Mouse (Mus musculus) bone marrow macrophage, adult 2 months (primary cell): ENCODE results near the gene Tbc1d8b. TPM values are rescaled to one million over a fixed set of nuclear protein-coding genes. Genes with fewer than 3 reads are reported as not detected.

Source experiments
- H3K27ac ChIP-seq: 2 replicates; pipeline ENCODE4 v1.5.1; 2012; ENCODE audit warnings: low read depth, low read length; ENCODE audit not compliant: insufficient read depth
- H3K4me1 ChIP-seq: 2 replicates; pipeline ENCODE4 v1.6.1; 2012; ENCODE audit warnings: low read length; ENCODE audit not compliant: control insufficient read depth, insufficient read depth
- H3K4me3 ChIP-seq: 2 replicates; pipeline ENCODE4 v1.5.1; 2012; ENCODE audit warnings: mild to moderate bottlenecking, low read length, moderate library complexity; ENCODE audit not compliant: insufficient read depth
- CTCF ChIP-seq: IDR thresholded peaks from 2 replicates; pipeline ENCODE4 v1.5.1; 2012; ENCODE audit warnings: low read depth, mild to moderate bottlenecking, low read length, moderate library complexity
- POLR2A ChIP-seq: IDR thresholded peaks from 2 replicates; pipeline ENCODE4 v1.6.1; 2012; ENCODE audit warnings: mild to moderate bottlenecking, low read depth, low read length, borderline replicate concordance
- polyA plus RNA-seq: library from polyadenylated mRNA; stranded (reverse); fragments of >200 nt; gene quantifications from 2 replicates; pipeline ENCODE4 v1.2.4, GENCODE M21; 2012; ENCODE audit not compliant: missing spikeins, insufficient read depth, insufficient read length

Tbc1d8b gene
- polyA plus RNA-seq, 1 experiment, result 5.4 TPM

DNA sequence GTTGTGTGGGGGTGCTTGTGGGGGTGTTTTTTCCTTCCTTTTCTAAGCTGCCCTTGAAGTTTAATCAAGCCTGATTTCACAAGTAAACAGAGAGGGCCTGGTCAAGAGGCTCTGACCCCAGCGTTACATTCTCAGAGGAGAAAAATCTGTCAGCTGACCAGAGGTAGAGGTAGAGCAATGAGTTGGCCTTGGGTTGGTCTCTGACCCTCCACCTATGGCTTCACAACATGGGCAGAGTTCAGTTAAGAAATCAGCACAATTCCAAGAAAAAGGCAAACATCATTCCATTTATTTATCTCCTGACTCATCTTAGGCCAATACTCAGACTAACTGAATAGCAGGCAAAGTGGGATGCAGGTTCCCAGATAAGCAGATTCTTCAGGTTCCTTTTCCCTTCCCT, 94.1 kb downstream of the Tbc1d8b start:
- no peaks in the 10 kb centered on the region for H3K4me1 ChIP-seq
- no peak overlapping the region for H3K27ac ChIP-seq
- no peak overlapping the region for H3K4me3 ChIP-seq
- no peak for TF ChIP-seq POLR2A
- no peak for TF ChIP-seq CTCF

DNA sequence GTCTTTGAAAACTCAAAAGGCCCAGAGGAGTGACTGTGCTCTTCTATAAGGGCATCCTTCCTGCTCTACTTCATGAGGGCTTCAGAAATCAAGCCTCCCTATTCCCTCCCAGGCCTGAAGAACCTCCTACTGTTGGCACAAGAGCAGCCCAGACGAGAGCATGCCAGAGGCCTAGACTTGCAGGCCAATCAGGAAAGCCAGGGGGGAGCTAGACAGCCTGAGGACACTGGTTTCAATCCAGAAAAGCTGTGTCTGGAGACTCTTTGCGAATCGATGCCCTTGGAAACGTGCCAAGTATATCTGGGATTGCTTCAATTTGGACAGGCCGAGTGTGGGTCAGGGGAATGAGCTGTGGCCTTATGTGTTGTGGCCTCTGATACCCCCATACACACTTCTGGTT, 94.6 kb downstream of the Tbc1d8b start:
- TF ChIP-seq CTCF (no peak), POLR2A (no peak)
- Histone ChIP-seq H3K4me3 (no peak overlapping the region), H3K27ac (no peak overlapping the region), H3K4me1 (no peaks in the 10 kb centered on the region)

DNA sequence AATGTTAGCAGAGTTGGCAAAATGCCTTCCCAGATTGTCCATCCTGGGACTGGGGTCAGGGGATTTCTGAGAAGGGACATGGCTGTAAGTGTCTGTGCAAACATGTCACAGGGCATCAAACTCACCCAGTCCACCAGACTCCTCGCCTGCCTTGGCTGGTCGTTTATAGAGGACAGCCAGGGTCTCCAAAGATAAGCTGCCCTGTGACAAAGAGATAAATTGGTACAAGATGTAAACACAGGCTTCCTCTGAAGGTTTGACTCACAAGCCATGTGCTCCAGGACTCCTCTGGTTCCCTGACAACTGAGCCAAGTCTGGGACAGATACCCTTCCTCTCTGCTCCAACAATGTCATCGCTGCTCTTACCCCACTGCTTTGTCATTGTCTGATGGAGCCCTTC, 96.2 kb downstream of the Tbc1d8b start:
- Histone ChIP-seq H3K27ac (no peak overlapping the region), H3K4me3 (no peak overlapping the region), H3K4me1 (no peaks in the 10 kb centered on the region)
- TF ChIP-seq CTCF, result no peak
- TF ChIP-seq POLR2A, result no peak

DNA sequence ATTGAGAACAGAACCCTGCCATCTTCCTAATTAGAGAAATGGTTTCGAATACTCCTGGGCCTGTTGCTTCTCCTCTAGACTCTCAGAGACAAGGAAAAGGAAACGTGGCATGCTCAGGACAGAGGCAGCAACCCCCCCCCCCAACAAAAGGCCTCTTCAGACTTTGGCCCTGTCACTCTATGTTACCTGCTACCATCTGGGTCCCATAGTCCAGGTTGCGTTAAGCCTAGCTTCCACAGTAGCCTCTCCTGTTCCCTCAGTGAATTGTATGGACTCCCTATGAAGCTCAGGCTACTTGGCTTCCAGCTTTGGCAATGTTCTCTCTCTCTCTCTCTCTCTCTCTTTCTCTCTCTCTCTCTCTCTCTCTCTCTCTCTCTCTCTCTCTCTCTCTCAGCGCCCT, 96.8 kb downstream of the Tbc1d8b start:
- Histone ChIP-seq H3K4me3 (no peak overlapping the region), H3K27ac (no peak overlapping the region), H3K4me1 (no peaks in the 10 kb centered on the region)
- no peak for TF ChIP-seq POLR2A
- TF ChIP-seq CTCF, result no peak

DNA sequence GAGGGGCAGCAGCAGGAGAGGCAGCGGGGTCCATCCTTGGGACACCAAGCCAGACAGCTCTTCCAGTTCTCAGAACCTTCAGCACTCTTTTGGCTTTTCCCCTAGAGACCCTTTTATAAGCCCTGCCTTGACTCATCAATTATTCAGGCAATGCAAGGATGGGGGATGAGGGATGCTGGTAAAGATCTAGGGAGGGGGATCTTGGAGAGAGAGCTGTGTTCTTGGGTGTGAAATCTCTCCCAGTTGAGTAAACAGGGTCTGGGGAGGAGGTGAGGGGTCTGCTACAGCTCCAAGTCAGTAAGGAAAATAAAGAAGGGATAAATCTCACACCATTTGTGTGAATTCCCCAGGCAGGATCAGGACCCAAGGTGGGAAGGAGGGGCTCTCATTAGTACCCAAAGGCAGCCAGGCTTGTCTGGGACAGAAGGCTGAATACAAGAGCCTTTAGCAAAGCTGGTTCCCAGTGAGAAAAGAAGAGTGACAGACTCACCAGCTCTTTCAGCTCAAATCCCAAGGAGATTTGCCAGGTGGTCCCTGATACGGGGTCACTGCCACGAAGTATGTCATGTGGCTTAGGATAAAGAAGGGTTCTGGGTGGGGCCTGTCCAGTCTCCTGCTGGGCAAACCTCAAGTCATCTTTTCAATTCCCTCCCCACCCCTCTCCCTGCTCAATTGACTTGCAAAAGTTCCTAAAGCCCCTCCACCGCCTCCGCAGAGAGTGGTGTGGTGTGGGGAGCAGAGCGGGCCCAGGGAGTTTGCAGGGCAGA, 97.7 kb downstream of the Tbc1d8b start, which contains the start of gene Ripply1:
Gene Ripply1, minus strand, starts transcription at position 76 of the 767 bp plus-strand sequence.
- H3K27ac ChIP-seq, result no peak within 1 kb of the TSS
- TF ChIP-seq POLR2A, result no peak
- no peak for TF ChIP-seq CTCF
- no peak within 1 kb of the TSS for H3K4me3 ChIP-seq
- H3K4me1 ChIP-seq, result no peaks in the 10 kb centered on the region

DNA sequence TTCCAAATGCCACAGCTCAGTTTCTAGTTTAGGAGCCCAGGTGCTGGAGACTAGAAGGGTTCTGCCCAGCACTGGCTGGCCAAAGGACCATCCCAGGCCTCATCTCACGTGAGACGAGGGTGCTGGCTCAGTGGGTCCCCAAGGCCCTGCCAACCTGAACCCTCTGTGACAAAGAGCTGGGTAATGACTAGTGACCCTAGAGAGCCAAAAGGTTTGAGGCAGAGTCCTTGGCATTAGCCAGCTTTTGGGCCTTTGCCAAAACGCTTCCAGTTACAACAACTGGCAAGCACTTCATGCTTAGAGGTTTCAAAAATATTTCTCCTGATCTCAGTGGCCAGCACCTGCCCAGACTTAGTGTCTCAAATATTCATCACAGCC, 98.2 kb downstream of the Tbc1d8b start:
- Histone ChIP-seq H3K4me1 (no peaks in the 10 kb centered on the region), H3K4me3 (no peak overlapping the region), H3K27ac (no peak overlapping the region)
- no peak for TF ChIP-seq CTCF
- no peak for TF ChIP-seq POLR2A

DNA sequence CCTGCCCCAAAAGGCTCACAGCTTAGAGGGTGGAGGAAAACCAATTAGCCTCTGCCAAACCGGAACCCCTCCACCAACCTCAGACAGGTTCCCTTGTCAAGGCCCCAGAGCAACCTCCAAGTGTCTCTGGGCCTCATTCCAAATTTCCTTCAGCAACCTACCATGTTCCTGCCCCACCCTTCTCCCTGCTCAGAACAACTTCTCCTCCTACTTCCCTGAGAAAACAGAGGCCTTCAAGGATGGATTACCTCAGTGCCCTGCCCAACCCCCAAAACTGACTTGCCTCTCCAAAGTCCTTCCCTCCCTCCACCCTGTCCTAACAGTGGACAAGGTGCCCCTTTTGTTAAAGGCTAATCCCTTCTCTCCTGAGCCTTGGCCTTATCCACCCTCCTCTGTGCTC, 101.0 kb downstream of the Tbc1d8b start:
- Histone ChIP-seq H3K4me1 (no peaks in the 10 kb centered on the region), H3K4me3 (no peak overlapping the region), H3K27ac (no peak overlapping the region)
- TF ChIP-seq POLR2A (no peak), CTCF (no peak)

DNA sequence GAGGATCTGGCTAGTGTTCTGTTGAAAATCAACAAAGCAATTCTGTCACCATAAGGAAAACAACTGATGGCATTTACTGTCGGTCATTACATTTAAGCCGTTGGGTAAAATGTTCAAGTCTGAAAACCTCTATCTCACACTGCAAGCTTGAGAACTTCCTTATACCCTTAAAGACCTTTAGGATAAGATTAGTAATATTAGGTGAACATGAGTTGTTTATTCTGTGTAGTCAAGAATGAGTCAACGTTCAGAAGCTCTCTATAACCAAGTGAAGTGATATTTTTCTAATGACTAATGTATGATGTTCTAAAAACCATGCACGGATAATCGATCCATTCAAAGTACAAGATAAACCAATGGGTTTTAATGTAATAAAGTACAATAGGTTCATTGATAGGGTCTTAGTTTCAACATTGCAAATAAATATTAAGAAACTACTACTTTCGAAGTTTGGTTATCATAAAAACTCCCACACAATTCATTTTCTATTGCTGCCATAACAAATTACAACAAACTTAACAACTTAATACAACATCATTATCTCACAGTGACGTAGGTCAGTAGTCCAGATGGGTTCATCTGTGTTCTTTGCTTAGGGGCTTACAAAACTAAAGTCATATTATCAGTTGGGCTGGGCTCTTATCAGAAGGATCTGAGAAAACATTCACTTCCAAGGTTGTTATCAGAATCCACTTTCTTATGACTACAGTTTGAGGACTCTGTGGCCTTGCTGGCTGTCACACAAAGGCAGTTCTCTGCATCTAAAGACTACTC, 109.5 kb downstream of the Tbc1d8b start:
- H3K27ac ChIP-seq, result no peak overlapping the region
- H3K4me3 ChIP-seq, result no peak overlapping the region
- TF ChIP-seq CTCF, result no peak
- TF ChIP-seq POLR2A, result no peak
- H3K4me1 ChIP-seq, result no peaks in the 10 kb centered on the region

DNA sequence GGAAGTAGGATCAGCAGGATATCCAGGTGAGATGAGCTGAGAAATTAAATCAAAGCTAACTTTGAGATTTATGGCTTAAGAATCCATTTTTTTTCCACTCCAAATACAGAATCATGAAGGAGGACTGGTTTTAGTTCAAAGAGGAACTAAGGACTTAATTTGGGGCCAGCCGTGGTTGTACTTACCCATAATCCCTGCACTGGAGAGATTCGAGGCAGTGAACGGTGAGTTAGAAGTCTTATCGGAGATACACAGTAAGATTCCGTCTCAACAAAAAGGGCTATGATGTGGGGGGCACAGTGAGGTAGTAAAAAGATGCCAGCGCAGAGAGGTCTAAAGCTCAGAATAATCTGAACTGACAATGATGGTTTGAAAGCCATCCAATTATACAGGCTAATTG, 111.2 kb downstream of the Tbc1d8b start:
- no peak overlapping the region; the same call in 1 of the 2 replicates for H3K4me3 ChIP-seq
- TF ChIP-seq POLR2A (no peak), CTCF (no peak)
- H3K27ac ChIP-seq, result no peak overlapping the region
- H3K4me1 ChIP-seq, result no peaks in the 10 kb centered on the region

DNA sequence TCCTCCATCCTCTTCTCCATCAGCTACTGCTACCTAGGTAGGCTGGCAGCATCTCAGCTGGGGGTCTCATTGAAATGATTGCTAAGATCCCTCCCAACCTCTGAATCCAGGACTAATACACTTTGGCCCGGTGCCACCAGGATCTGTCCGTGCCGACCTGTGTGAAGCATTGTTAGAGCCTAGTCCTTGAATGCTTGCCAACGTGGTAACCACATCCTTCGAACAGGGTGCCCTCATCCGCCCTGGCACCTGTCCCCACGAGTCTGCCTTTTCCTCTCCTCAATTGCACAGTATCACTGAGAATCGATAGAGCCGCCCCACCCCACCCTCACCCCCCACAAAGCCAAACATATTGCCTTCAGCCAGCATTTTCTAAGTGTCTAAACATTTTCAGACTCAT, 113.1 kb downstream of the Tbc1d8b start:
- Histone ChIP-seq H3K27ac (no peak overlapping the region), H3K4me1 (no peaks in the 10 kb centered on the region), H3K4me3 (no peak overlapping the region)
- TF ChIP-seq CTCF (no peak), POLR2A (no peak)

DNA sequence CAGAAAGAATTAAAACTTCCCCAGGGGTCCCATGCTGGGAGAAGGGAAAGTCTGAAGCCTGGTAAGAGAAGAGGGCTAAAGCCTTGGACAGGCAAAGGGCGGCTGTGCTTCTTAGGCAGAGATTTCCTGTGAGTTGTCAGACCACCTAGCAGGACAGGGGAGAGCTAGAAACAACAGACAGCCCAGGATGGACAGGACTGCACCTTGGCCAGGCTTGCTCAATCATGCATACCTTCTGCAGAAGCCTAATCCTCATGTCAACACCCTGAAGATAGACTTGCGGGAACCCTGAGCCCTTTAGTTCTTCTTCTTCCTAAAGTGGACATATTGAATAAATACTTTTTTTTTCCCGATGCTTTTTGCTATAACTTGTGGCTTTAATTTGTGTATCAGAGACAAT, 115.2 kb downstream of the Tbc1d8b start:
- no peak for TF ChIP-seq CTCF
- no peak for TF ChIP-seq POLR2A
- H3K4me3 ChIP-seq, result no peak overlapping the region

More for the DNA sequence above, 115.2 kb downstream of the Tbc1d8b start:
- no peaks in the 10 kb centered on the region for H3K4me1 ChIP-seq
- no peak overlapping the region for H3K27ac ChIP-seq
